Mouse (Mus musculus) layer of hippocampus, postnatal 25 days (tissue): Measurements from ENCODE around the gene Snapc4. TPM values are rescaled to one million over a fixed set of nuclear protein-coding genes. Genes with fewer than 3 reads are reported as not detected.

Source experiments
- DNase-seq, 2 experiments: peaks; one replicate each; pipeline ENCODE4 v3.0.0; 2022; ENCODE audit warnings: mixed read lengths in 2 of 2, low spot score in 1 of 2; ENCODE audit errors: extremely low spot score in 1 of 2
- total RNA-seq, 2 experiments: library from RNA; stranded (reverse); gene quantifications; 2 replicates each; pipeline ENCODE4 v1.2.3; 2021

Snapc4 gene
- total RNA-seq, 2 experiments from 2014 or later = 43.8 to 82.5 TPM

GRCm38 (mm10) chr2:26342609-26343490, 37.6 kb downstream of the Snapc4 start:
- no peak for DNase-seq

DNA sequence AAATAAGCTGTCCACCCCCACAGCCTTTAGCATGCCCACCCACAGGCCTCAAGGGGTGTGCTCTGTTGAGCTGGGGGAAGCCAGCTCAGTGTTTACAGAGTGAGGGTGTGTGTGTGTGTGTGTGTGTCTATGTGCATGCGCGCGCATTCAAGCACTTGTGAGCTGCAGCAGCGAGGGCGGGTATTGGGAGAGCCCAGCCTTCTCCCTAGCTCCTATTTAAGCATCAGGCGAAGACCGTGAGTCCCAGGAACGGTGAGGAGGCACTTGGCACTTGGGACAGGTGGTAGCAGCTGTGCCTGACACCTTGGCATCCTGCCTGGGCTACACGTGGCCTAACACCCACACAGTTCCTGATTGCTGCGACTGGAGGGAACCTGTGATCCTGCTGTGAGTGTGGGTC, 38.4 kb downstream of the Snapc4 start:
- peak; percentile 39 for DNase-seq

- no peak for DNase-seq
These were observed 38.9 kb downstream of the Snapc4 start for GRCm38 (mm10) chr2:26341510-26341981.

DNA sequence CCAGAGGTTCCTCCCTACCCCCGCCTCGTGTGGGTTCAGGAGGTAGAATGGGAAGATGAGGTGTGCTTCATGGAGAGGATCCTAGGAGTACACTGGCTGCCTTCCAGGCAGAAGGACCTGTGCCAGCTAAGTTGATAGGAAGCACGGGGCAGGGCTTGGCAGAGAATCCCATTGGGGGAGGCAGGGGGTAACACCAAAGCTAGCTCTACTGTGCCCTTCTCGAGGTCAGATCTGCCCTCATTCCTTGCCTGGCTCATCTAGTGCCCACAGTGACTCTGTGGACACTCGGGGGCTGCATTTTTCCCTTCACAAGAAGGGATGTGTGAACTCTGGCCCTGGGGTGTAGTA, 41.3 kb downstream of the Snapc4 start:
- DNase-seq = no peak

- DNase-seq = no peak
These were observed 41.9 kb downstream of the Snapc4 start for GRCm38 (mm10) chr2:26338302-26339203.

DNA sequence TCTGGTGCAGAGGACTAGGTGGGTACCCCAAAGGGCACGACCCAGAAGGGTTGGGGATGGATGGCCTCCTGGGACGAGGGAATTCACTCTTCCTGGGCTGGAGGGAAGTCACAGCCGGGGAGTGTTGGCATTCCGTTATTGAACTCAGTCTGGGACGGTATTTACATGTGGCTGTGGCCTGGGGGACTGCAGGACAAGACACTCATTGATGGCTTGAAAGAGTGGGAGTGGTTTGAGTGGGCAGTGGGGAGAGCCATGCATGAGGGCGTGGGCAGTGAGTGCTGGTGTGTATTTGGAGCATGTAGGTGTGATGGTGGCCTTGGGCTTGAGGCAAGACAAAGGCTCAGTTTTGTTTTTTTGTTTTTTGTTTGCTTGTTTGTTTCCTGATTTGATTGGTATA, 49.8 kb downstream of the Snapc4 start:
- no peak for DNase-seq

DNA sequence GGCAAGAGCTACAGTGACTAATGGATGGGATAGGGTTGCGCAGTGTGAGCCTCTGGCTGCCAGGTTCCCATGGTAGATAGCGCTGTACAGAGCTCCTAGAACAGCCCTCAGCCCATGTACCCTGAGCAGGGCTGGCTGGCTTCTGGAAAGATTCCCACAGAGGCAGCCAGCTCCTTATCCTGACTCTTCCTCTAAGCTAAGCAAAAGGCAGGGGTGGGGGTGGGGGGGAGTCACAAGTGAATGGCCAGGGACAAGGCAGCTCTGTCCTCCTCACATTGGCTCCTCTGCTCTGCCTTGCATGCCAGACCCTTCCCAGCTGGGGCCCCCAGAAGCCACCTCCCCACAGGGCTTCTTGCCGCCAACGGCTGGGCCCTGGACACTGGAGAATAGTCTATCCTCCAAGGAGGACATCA, 50.4 kb downstream of the Snapc4 start:
- no peak for DNase-seq

DNA sequence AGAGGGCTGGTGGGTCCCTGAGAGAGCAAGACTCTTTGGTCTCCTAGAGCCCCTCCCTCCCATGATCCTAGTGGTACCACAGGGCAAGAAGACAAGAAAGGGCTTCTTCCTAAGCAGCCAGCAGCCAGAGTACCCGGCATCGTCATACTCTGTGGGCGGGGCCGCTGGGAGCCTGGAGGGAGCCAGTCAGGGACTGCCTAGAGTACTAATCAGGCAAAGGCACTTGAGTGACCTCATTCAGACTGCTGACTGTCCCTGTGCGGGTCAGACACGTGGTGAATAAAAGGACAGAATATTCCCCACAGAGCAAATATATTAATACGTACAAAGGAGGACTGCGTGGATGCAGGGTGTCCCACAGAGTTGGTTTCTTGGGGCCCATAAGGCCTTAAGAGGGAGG, 51.1 kb downstream of the Snapc4 start:
- no peak for DNase-seq

- no peak for DNase-seq
These were observed 52.6 kb downstream of the Snapc4 start for GRCm38 (mm10) chr2:26327852-26328251.

- peak in 1 of 2 experiments; percentile 56 for DNase-seq
These were observed 54.9 kb downstream of the Snapc4 start for GRCm38 (mm10) chr2:26325386-26326181.

GRCm38 (mm10) chr2:26324917-26325316, 55.5 kb downstream of the Snapc4 start:
- no peak for DNase-seq

GRCm38 (mm10) chr2:26323589-26324325, 56.7 kb downstream of the Snapc4 start:
- DNase-seq = no peak

DNA sequence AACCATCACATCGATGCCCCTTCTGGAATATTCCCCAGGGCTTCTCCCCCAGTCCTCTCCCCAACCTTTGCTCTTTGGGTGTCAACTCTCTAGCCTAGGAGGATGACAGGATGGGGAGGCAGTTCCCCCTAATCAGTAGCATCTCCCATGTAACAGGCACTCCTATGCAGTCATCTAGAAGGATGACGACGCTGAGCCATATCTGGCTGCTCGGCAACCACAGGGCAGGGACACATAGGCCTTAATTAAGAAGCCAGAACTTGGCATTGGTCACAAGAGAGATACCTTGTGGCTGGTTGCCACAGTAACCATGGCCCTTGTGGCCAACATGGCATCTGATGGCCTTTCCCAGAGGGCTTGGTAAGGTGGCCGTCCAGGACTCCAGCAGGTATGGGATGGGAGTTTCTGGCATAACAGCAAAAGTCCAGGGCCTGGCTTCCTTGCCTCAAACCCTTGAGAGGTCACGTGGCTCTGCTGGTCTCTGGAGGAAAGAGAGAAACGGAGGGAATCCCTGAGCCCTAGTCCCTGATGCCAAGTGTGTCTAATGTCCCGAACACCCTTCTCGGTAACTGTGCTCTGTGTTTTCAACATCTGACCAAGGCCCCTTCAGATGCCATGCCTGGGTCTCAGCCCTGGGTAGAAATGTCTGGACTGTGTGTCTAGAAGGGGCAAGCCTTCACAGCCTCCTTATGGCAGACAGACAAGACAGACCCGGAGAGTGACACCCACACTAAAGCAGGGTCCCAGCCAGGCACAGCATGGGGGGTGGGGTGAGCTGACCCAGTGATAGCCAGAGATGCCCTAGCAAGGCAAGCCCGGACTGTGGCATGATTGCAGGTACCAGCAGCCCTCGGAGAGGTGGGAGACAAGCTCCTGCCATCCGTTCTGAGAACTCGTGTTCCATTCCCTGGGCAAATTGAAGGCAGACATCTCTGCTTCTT, 59.9 kb downstream of the Snapc4 start:
- DNase-seq = no peak

DNA sequence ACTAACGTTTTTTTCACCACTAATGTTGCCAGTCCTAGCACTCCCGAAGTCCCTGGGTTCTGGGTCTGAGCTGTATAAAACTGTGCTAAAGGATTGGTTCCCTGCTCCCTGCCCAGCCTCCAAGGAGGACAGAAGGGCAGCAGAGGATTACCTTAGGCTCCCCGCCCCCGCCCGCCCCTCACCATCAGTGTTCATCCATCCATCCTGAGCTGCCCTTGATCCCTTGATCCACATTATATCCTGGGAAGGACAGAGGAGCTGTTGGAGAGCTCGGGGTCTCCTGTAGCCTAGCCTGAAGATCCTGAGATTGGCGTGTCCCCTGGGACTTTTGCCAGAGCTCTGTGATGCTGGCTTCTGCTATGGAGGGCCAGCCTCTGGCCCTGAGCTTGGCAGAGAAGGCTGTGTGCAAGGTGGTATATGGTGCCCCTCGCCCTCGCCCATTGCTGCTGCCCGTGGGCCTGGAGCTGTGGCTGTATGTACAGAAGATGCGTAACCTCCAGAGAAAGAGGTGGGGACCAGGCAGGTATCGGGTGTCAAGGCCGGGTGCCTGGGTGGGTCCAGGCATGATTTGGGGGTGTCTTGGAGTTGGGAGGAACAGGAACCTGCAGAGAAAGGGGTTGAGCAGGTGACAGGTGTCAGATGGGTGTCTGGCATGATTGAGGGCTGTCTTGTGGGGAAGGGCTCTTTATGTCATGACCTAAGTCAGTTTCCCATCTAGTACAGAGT, 60.8 kb downstream of the Snapc4 start:
- DNase-seq = no peak

DNA sequence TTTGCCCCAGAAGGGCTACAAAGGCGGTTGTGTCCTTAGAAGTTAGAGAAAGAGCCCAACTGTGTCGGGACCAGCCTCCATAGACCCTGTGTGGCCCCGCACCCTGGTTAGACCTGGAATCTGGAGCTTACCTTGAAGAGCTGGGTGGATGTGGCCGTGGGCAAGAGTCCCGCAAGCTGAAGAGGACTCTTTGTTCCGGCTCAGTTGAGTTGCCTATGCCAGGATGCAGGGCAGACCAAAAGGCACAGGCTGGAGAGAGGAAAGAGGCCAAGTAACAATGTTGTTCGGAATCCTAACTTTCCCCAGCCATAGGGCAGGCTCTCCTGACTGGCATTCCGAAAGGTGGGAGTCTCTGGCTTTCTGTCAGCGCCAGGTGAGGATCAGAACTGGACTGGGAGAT, 61.3 kb downstream of the Snapc4 start:
- DNase-seq = no peak

DNA sequence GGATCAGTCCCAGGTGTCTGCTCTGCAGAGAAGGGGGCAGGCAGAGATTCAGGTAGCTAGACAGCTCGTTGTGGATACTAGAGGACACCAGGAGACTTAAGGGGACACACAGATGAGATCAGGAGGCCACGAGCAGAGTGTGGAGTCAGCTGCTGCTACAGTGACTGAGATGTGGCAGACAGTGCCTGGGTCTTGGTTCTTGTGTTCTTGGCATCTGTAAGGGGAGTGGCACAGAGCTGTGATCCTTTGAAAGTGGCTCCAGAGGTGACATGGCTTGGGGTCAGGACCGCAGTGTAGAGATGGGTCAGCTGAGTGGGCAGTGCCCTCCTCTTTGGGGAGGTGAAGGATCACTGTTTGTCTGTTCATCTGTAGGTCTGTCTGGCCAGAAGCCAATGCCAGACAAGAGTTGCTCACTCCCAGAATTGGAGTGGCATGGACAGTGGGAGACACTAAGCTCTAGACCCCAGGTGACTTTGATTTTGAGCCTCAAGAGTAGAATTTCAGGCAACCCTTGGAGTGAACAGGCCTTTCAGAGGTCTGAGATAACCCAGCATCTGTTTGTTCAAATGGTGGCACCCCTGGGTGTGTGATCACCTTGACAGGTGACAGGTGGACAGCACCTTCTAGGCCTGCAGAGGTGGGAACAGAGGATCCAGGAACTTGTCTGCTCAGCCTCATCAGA, 62.3 kb downstream of the Snapc4 start:
- DNase-seq = no peak

DNA sequence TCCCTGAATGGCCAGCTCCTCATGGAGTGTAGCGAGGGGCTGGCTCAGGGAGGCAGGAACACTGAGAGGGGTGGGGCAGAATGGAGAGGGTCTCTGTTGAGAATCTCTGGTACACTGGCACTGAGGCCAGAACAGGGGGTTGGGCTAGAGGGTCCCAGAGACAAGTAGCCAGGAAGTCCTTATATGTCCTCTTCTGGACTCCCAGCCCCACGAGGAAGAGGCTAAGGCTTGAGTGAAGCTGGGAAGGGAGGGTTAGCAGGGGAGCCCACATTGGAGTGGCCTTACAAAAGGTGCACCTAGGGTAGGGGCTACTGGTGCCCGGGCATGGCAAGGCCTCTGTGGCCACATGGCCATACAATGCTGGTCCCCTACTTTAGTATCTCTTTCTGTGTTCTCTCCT, 63.1 kb downstream of the Snapc4 start:
- DNase-seq = no peak
